ENCODE assay signal across 8 mouse cellular contexts in the genomic region with DNA sequence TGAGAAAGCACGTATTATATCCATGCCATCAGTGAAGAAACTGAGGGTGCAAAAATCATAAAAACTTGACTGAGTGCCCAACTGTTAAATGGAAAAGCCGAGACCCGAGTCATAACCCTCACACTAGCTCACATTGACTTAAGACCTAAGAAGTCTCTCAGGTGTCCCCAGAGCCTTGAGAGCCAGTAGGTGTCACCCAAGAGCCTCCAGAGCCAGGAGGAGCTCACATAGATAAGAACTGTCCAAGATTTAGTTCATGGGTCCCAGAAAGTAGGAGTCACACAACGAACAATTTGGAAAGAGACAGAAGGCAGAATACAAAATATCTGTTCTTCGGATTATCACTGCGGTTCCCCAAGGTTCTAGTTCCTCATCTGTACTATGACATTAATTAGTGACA. TPM values are rescaled to one million over a fixed set of nuclear protein-coding genes. Genes with fewer than 3 reads are reported as not detected.
A peak's percentile ranks its signal among the peaks of the same experiment; 100 is the strongest.
DNase-seq lines count a peak whose midpoint lies in the region; ATAC-seq and TF ChIP-seq lines count a peak whose summit lies in the region.

No protein-coding gene starts in this region.

- H3K4me2 ChIP-seq in kidney, embryonic 16.5 days (replicated peaks; ENCODE audit: low read depth, low read length): no peak overlapping the region
- no peak overlapping the region for H3K4me2 ChIP-seq in kidney, postnatal 0 days (ENCODE audit: low read length)
- no peak overlapping the region for H3K4me2 ChIP-seq in stomach, postnatal 0 days (replicated peaks; ENCODE audit: low read depth)

- no peak overlapping the region for H3K4me3 ChIP-seq in kidney, embryonic 16.5 days (ENCODE audit: low read length)
- H3K4me3 ChIP-seq in kidney, postnatal 0 days (replicated peaks; ENCODE audit: low read depth, low read length): no peak overlapping the region
- H3K4me3 ChIP-seq in stomach, postnatal 0 days (ENCODE audit: low read depth, low read length): no peak overlapping the region

- H3K27ac ChIP-seq in kidney, embryonic 16.5 days (ENCODE audit: low read length): no peak overlapping the region
- H3K27ac ChIP-seq in kidney, postnatal 0 days: no peak overlapping the region
- no peak overlapping the region for H3K27ac ChIP-seq in stomach, postnatal 0 days (replicated peaks)

- intact Hi-C loops in left cerebral cortex, postnatal 4 days (cut with DNase I): no loop called here

- no peaks in the 10 kb centered on the region for H3K9me3 ChIP-seq in kidney, embryonic 16.5 days (ENCODE audit: low read length)
- no peaks in the 10 kb centered on the region for H3K9me3 ChIP-seq in kidney, postnatal 0 days (replicated peaks; ENCODE audit: low read length)
- H3K9me3 ChIP-seq in stomach, postnatal 0 days (ENCODE audit: control insufficient read depth, low read length): no peaks in the 10 kb centered on the region

- 53% methylated on average over 6 of the region's 6 CpGs for WGBS in kidney, embryonic 16.5 days
- WGBS in kidney, postnatal 0 days: 52% methylated on average over 6 of the region's 6 CpGs
- WGBS in stomach, postnatal 0 days: 54% methylated on average over 6 of the region's 6 CpGs

- DNase-seq in kidney, adult 11 months: peak; percentile 27
- peak; percentile 62 for DNase-seq in A20 (ENCODE audit: low read depth, low spot score)
- DNase-seq in NIH3T3 (ENCODE audit: low read depth): peak; percentile 61
- DNase-seq in cerebellum, postnatal 14 days: peak; percentile 80 to 81
- DNase-seq in kidney, postnatal 0 days (ENCODE audit: low spot score): peak; percentile 61
- peak; percentile 45 for DNase-seq in stomach, postnatal 0 days (ENCODE audit: low spot score)
- no peak for DNase-seq in left cerebral cortex, postnatal 4 days

- H3K27me3 ChIP-seq in kidney, embryonic 16.5 days (ENCODE audit: insufficient read depth, low read length): no peaks in the 10 kb centered on the region
- no peaks in the 10 kb centered on the region for H3K27me3 ChIP-seq in kidney, postnatal 0 days (ENCODE audit: insufficient read depth, low read length)
- H3K27me3 ChIP-seq in stomach, postnatal 0 days (ENCODE audit: control insufficient read depth, insufficient read depth, low read length): no peaks in the 10 kb centered on the region

- TF ChIP-seq CTCF in kidney, postnatal 0 days (IDR thresholded peaks at IDR 0.05; ENCODE audit: low read depth): peak; percentile 75
- peak; percentile 81 for TF ChIP-seq CTCF in stomach, postnatal 0 days (IDR thresholded peaks at IDR 0.05; ENCODE audit: low read depth)

- no peak for TF ChIP-seq EP300 in stomach, postnatal 0 days (optimal IDR thresholded peaks at IDR 0.05)

- no peaks in the 10 kb centered on the region for H3K36me3 ChIP-seq in kidney, embryonic 16.5 days (ENCODE audit: insufficient read depth, low read length)
- no peaks in the 10 kb centered on the region for H3K36me3 ChIP-seq in kidney, postnatal 0 days (ENCODE audit: insufficient read depth, low read length)
- H3K36me3 ChIP-seq in stomach, postnatal 0 days (ENCODE audit: control insufficient read depth, insufficient read depth, low read length): no peaks in the 10 kb centered on the region

- no peak overlapping the region for H3K9ac ChIP-seq in kidney, embryonic 16.5 days (replicated peaks; ENCODE audit: low read length)
- H3K9ac ChIP-seq in kidney, postnatal 0 days (ENCODE audit: low read depth, low read length): no peak overlapping the region
- H3K9ac ChIP-seq in stomach, postnatal 0 days (ENCODE audit: low read length): no peak overlapping the region

- no peak for ATAC-seq in kidney, embryonic 16.5 days (ENCODE audit: low FRiP score, low TSS enrichment)
- no peak for ATAC-seq in kidney, postnatal 0 days (replicated peaks; ENCODE audit: low FRiP score, low read depth)
- ATAC-seq in stomach, postnatal 0 days (ENCODE audit: low FRiP score, low TSS enrichment): no peak

- no peaks in the 10 kb centered on the region for H3K4me1 ChIP-seq in kidney, embryonic 16.5 days (ENCODE audit: insufficient read depth, low read length)
- H3K4me1 ChIP-seq in kidney, postnatal 0 days (replicated peaks; ENCODE audit: insufficient read depth, low read length): no peaks in the 10 kb centered on the region
- H3K4me1 ChIP-seq in stomach, postnatal 0 days (replicated peaks; ENCODE audit: control insufficient read depth, insufficient read depth): no peaks in the 10 kb centered on the region

RNA-seq across cellular contexts. Expression of a gene that starts 10.5 kb away (rescaled TPM):
- 1.5 and 2.0 TPM in 2 replicates for polyA plus RNA-seq in kidney, embryonic 16.5 days (2015; fragmentation: Nextera tagmentation; extraction: Ambion mirVana)
- polyA plus RNA-seq in kidney, postnatal 0 days (2015; fragmentation: Nextera tagmentation; extraction: Ambion mirVana): 1.4 and 1.6 TPM in 2 replicates
- polyA plus RNA-seq in stomach, postnatal 0 days (2015; fragmentation: Nextera tagmentation; extraction: Ambion mirVana): 1.0 and 2.1 TPM in 2 replicates
- total RNA-seq in left cerebral cortex, postnatal 4 days (2021): 10 to 100 TPM; 51.8 to 59.0 TPM

RNA-seq across cellular contexts. Expression of a gene that starts 29.8 kb away (rescaled TPM):
- polyA plus RNA-seq in kidney, embryonic 16.5 days (2015; fragmentation: Nextera tagmentation; extraction: Ambion mirVana): 37.2 and 39.6 TPM in 2 replicates
- polyA plus RNA-seq in kidney, postnatal 0 days (2015; fragmentation: Nextera tagmentation; extraction: Ambion mirVana): 36.5 and 37.6 TPM in 2 replicates
- polyA plus RNA-seq in stomach, postnatal 0 days (2015; fragmentation: Nextera tagmentation; extraction: Ambion mirVana): 22.7 and 22.8 TPM in 2 replicates
- total RNA-seq in left cerebral cortex, postnatal 4 days (2021): 10 to 100 TPM; 21.8 to 24.2 TPM
